Mouse (Mus musculus): ENCODE data around the gene Trim44. TPM values are rescaled to one million over a fixed set of nuclear protein-coding genes. Genes with fewer than 3 reads are reported as not detected.
A peak's percentile ranks its signal among the peaks of the same experiment; 100 is the strongest.

The Trim44 gene
- polyA plus RNA-seq, 1 experiment from 2014 or later: 24.5 TPM

GRCm38 (mm10) chr2:102450248-102450760 is 42.7 kb upstream of the Trim44 start:
- Histone ChIP-seq H3K4me3 (replicated peaks; ENCODE audit: low read depth, low read length) (peak overlapping the region; percentile 81), H3K4me1 (replicated peaks; ENCODE audit: insufficient read depth, low read length) (peaks cover 15% of the 10 kb centered on the region; the same call in 1 of the 2 replicates), H3K9ac (ENCODE audit: low read depth, low read length) (peak overlapping the region; percentile 67), H3K9me3 (replicated peaks; ENCODE audit: low read length) (no peaks in the 10 kb centered on the region), H3K27ac (no peak overlapping the region), H3K36me3 (ENCODE audit: insufficient read depth, low read length) (no peaks in the 10 kb centered on the region), H3K27me3 (ENCODE audit: insufficient read depth, low read length) (no peaks in the 10 kb centered on the region), H3K4me2 (ENCODE audit: low read length) (peak overlapping the region; percentile 99)
- DNase-seq (ENCODE audit: low spot score): peak; percentile 72
- WGBS: under 1% methylated on average over 43 of the region's 43 CpGs
- no peak for ATAC-seq (replicated peaks; ENCODE audit: low FRiP score, low read depth)
- peak; percentile 26; the same call in 1 of the 2 replicates for TF ChIP-seq CTCF (IDR thresholded peaks at IDR 0.05; ENCODE audit: low read depth)

GRCm38 (mm10) chr2:102449630-102450247 is 42.1 kb upstream of the Trim44 start:
- peak overlapping the region; percentile 81 for H3K4me3 ChIP-seq (replicated peaks; ENCODE audit: low read depth, low read length)
- TF ChIP-seq CTCF (IDR thresholded peaks at IDR 0.05; ENCODE audit: low read depth): no peak
- peaks cover 15% of the 10 kb centered on the region; the same call in 1 of the 2 replicates for H3K4me1 ChIP-seq (replicated peaks; ENCODE audit: insufficient read depth, low read length)
- 0 out of 2 replicates have a peak overlapping the region, but pooled peaks have one; percentile 42 for H3K27ac ChIP-seq
- no peak for ATAC-seq (replicated peaks; ENCODE audit: low FRiP score, low read depth)
- H3K27me3 ChIP-seq (ENCODE audit: insufficient read depth, low read length): no peaks in the 10 kb centered on the region
- H3K36me3 ChIP-seq (ENCODE audit: insufficient read depth, low read length): no peaks in the 10 kb centered on the region
- peak overlapping the region; percentile 99 for H3K4me2 ChIP-seq (ENCODE audit: low read length)
- H3K9me3 ChIP-seq (replicated peaks; ENCODE audit: low read length): no peaks in the 10 kb centered on the region
- peak; percentile 34 for DNase-seq (ENCODE audit: low spot score)
- WGBS: 5% methylated on average over 17 of the region's 17 CpGs
- H3K9ac ChIP-seq (ENCODE audit: low read depth, low read length): peak overlapping the region; percentile 67; the same call in 1 of the 2 replicates

- Histone ChIP-seq H3K36me3 (ENCODE audit: insufficient read depth, low read length) (no peaks in the 10 kb centered on the region), H3K4me2 (ENCODE audit: low read length) (peak overlapping the region; percentile 99), H3K9me3 (replicated peaks; ENCODE audit: low read length) (no peaks in the 10 kb centered on the region), H3K9ac (ENCODE audit: low read depth, low read length) (no peak overlapping the region), H3K4me1 (replicated peaks; ENCODE audit: insufficient read depth, low read length) (peaks cover 15% of the 10 kb centered on the region; the same call in 1 of the 2 replicates), H3K27me3 (ENCODE audit: insufficient read depth, low read length) (no peaks in the 10 kb centered on the region), H3K27ac (no peak overlapping the region), H3K4me3 (replicated peaks; ENCODE audit: low read depth, low read length) (no peak overlapping the region)
- ATAC-seq (replicated peaks; ENCODE audit: low FRiP score, low read depth) (no peak), DNase-seq (ENCODE audit: low spot score) (no peak)
- 66% methylated on average over 1 of the region's 1 CpGs for WGBS
- TF ChIP-seq CTCF (IDR thresholded peaks at IDR 0.05; ENCODE audit: low read depth): no peak
These were observed 41.4 kb upstream of the Trim44 start for GRCm38 (mm10) chr2:102449056-102449455.

- no peaks in the 10 kb centered on the region for H3K36me3 ChIP-seq (ENCODE audit: insufficient read depth, low read length)
- H3K4me1 ChIP-seq (replicated peaks; ENCODE audit: insufficient read depth, low read length): peaks cover 15% of the 10 kb centered on the region; the same call in 1 of the 2 replicates
- ATAC-seq (replicated peaks; ENCODE audit: low FRiP score, low read depth) (no peak), DNase-seq (ENCODE audit: low spot score) (peak; percentile 22)
- H3K4me2 ChIP-seq (ENCODE audit: low read length): no peak overlapping the region
- H3K9ac ChIP-seq (ENCODE audit: low read depth, low read length): no peak overlapping the region
- no peak for TF ChIP-seq CTCF (IDR thresholded peaks at IDR 0.05; ENCODE audit: low read depth)
- 70% methylated on average over 7 of the region's 7 CpGs for WGBS
- H3K27ac ChIP-seq: no peak overlapping the region
- H3K27me3 ChIP-seq (ENCODE audit: insufficient read depth, low read length): no peaks in the 10 kb centered on the region
- H3K9me3 ChIP-seq (replicated peaks; ENCODE audit: low read length): no peaks in the 10 kb centered on the region
- H3K4me3 ChIP-seq (replicated peaks; ENCODE audit: low read depth, low read length): no peak overlapping the region
These were observed 40.2 kb upstream of the Trim44 start for GRCm38 (mm10) chr2:102447831-102448230.

- Histone ChIP-seq H3K4me1 (replicated peaks; ENCODE audit: insufficient read depth, low read length) (peaks cover 15% of the 10 kb centered on the region; the same call in 1 of the 2 replicates), H3K27me3 (ENCODE audit: insufficient read depth, low read length) (no peaks in the 10 kb centered on the region), H3K4me2 (ENCODE audit: low read length) (no peak overlapping the region), H3K27ac (no peak overlapping the region), H3K9me3 (replicated peaks; ENCODE audit: low read length) (no peaks in the 10 kb centered on the region), H3K9ac (ENCODE audit: low read depth, low read length) (no peak overlapping the region), H3K4me3 (replicated peaks; ENCODE audit: low read depth, low read length) (no peak overlapping the region), H3K36me3 (ENCODE audit: insufficient read depth, low read length) (no peaks in the 10 kb centered on the region)
- TF ChIP-seq CTCF (IDR thresholded peaks at IDR 0.05; ENCODE audit: low read depth): no peak
- WGBS: 50% methylated on average over 4 of the region's 4 CpGs
- ATAC-seq (replicated peaks; ENCODE audit: low FRiP score, low read depth) (no peak), DNase-seq (ENCODE audit: low spot score) (peak; percentile 20)
These were observed 39.2 kb upstream of the Trim44 start for GRCm38 (mm10) chr2:102446851-102447250.

- Histone ChIP-seq H3K4me3 (replicated peaks; ENCODE audit: low read depth, low read length) (no peak overlapping the region), H3K36me3 (ENCODE audit: insufficient read depth, low read length) (no peaks in the 10 kb centered on the region), H3K9me3 (replicated peaks; ENCODE audit: low read length) (no peaks in the 10 kb centered on the region), H3K27me3 (ENCODE audit: insufficient read depth, low read length) (no peaks in the 10 kb centered on the region), H3K4me1 (replicated peaks; ENCODE audit: insufficient read depth, low read length) (no peaks in the 10 kb centered on the region), H3K4me2 (ENCODE audit: low read length) (no peak overlapping the region), H3K9ac (ENCODE audit: low read depth, low read length) (no peak overlapping the region), H3K27ac (no peak overlapping the region)
- 71% methylated on average over 8 of the region's 8 CpGs for WGBS
- TF ChIP-seq CTCF (IDR thresholded peaks at IDR 0.05; ENCODE audit: low read depth): no peak
- ATAC-seq (replicated peaks; ENCODE audit: low FRiP score, low read depth) (no peak), DNase-seq (ENCODE audit: low spot score) (no peak)
These were observed 29.9 kb upstream of the Trim44 start for GRCm38 (mm10) chr2:102437357-102438030.
